Mouse (Mus musculus) mouse embryonic stem cell (cell line): ENCODE results near the gene Grk1.

Source experiments
- in situ Hi-C, 2 experiments: fragments of 300-500 bp; cut with MboI; formaldehyde crosslinking; loops; 1 replicate in 1 of 2; 3 replicates in 1 of 2; pipeline ENCODE4 v1.14.3; 2019 to 2020; ENCODE audit warnings: low sequenced_read_pairs in 2 of 2, low pct_unique_long_range_greater_than_20kb in 1 of 2, mixed read lengths in 1 of 2; ENCODE audit not compliant: unreplicated experiment in 1 of 2

The Grk1 gene

GRCm38 (mm10) chr8:13461843-13462242 is 57.0 kb downstream of the Grk1 start:
- in situ Hi-C loops: no loop called here

GRCm38 (mm10) chr8:13462392-13462791 is 57.5 kb downstream of the Grk1 start:
- in situ Hi-C loops: no loop called here

- in situ Hi-C loops: no loop called here
These were observed 60.4 kb downstream of the Grk1 start for GRCm38 (mm10) chr8:13465324-13465723.

GRCm38 (mm10) chr8:13466989-13467388 is 62.1 kb downstream of the Grk1 start:
- in situ Hi-C loops: no loop called here

GRCm38 (mm10) chr8:13468737-13469136 is 63.9 kb downstream of the Grk1 start:
- in situ Hi-C loops: no loop called here

- in situ Hi-C loops: no loop called here
These were observed 66.6 kb downstream of the Grk1 start for GRCm38 (mm10) chr8:13471484-13471883.
